In the genomic region with DNA sequence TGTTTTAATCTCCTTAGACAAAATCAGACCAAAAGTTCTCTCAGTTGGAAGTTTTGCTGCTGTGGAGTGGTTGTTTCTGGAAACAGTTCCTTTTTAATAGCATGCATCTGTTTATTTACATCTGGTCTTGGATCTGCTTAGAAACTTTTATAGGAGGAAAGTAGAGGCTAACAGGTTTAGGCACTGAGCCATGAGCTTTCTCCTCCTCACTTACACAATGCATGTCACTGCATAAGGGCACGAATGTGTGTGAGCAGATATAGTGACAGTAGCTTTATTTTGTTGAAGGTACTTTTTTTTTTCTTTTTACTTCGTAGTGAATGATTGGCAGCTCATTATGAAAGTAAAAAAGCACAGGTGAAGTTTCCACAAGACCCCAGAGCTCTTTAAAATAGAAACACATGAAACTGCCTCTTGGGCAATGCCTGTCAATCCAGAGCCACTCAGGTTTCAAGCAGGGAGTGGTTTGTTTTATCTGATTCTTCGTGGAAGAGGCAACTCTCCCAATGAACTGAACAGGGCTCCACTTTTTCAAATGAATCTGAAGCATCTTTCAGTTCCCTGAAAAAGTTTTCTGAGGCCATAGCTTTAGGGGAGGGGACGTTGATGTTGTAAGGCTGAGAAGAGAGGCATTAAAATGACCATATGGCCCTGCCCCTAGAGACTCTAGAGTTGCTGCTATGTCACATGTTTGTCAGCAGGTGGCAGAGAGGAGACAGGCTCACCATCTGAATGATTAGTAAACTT, we compare ENCODE assay signal across 8 mouse cellular contexts.
DNase-seq lines count a peak whose midpoint lies in the region; ATAC-seq lines count a peak whose summit lies in the region.

No protein-coding gene starts in this region.

- no peak overlapping the region for H3K27ac ChIP-seq in liver, embryonic 13.5 days

- WGBS in liver, embryonic 13.5 days (ENCODE audit: insufficient replicate concordance): 35% methylated on average over 4 of the region's 4 CpGs

- no peak overlapping the region for H3K9ac ChIP-seq in liver, embryonic 13.5 days

- H3K9me3 ChIP-seq in liver, embryonic 13.5 days (replicated peaks): no peaks in the 10 kb centered on the region

- ATAC-seq in granulocyte monocyte progenitor cell, adult 5-6 weeks (replicated peaks; ENCODE audit: poor library complexity, severe bottlenecking): peak; percentile 72
- 0 out of 2 replicates have a peak, but pooled peaks have one; percentile 29 for ATAC-seq in liver, embryonic 13.5 days (ENCODE audit: low read depth)

- H3K27me3 ChIP-seq in liver, embryonic 13.5 days: no peaks in the 10 kb centered on the region

- H3K4me3 ChIP-seq in liver, embryonic 13.5 days (replicated peaks): no peak overlapping the region

- DNase-seq in kidney, adult 9 months: peak; percentile 25
- DNase-seq in kidney, postnatal 25 days: no peak
- peak; percentile 74 for DNase-seq in R1 (ENCODE audit: low read depth, low spot score)
- no peak for DNase-seq in liver, embryonic 13.5 days
- peak; percentile 18 for DNase-seq in skeletal muscle tissue, adult 2 months (ENCODE audit: low read depth, low spot score)
- DNase-seq in left cerebral cortex, postnatal 10 days (ENCODE audit: extremely low spot score in 1 of 2, low spot score in 2 of 2): no peak
- no peak for DNase-seq in right cerebral cortex, postnatal 14 days

- no peaks in the 10 kb centered on the region for H3K36me3 ChIP-seq in liver, embryonic 13.5 days

- intact Hi-C loops in left cerebral cortex, postnatal 10 days (cut with DNase I): loop anchor here (10.0 kb wide), 1 partner anchor 134 kb away; no protein-coding TSS in a partner anchor

- H3K4me2 ChIP-seq in liver, embryonic 13.5 days: no peak overlapping the region

- peaks cover 3% of the 10 kb centered on the region; the same call in 1 of the 2 replicates for H3K4me1 ChIP-seq in liver, embryonic 13.5 days (replicated peaks)

Comparison
In these comparisons a context has a peak if more than half of its experiments do, and no peak if none do; other contexts are left out.
1. DNase-seq: peak in kidney, adult 9 months (single experiment), R1 (single experiment) and skeletal muscle tissue, adult 2 months (single experiment); none in kidney, postnatal 25 days (0 of 2), liver, embryonic 13.5 days (single experiment), left cerebral cortex, postnatal 10 days (0 of 2) and right cerebral cortex, postnatal 14 days (single experiment).